Mouse (Mus musculus): ENCODE results near the gene Nfe2l2. TPM values are rescaled to one million over a fixed set of nuclear protein-coding genes. Genes with fewer than 3 reads are reported as not detected.

Gene Nfe2l2
- polyA plus RNA-seq, 1 experiment, result 48.4 TPM

DNA sequence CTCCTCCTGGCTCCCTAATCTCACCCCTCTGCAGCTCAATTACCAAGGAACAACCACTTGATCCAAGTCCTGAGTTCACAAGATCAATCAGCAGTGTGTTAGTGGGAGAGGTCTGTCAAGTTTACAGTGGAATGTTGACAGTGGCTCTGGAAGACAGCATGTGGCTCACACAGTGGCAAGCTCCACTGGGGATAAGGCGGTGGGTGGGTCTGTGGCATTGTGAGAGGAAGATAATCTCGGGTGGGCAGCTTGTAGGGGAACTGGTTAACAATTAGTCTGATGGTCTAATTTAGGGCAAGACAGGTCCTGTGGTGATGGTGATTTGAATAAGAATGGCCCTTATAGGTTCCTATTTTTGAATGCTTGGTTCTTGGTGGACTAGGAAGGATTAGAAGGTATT lies 27.5 kb upstream of the Nfe2l2 start:
- Histone ChIP-seq H3K79me2 (ENCODE audit: control insufficient read depth, insufficient read depth) (no peaks in the 10 kb centered on the region), H3K36me3 (ENCODE audit: control insufficient read depth, insufficient read depth) (no peaks in the 10 kb centered on the region), H3K4me3 (ENCODE audit: insufficient read depth, poor library complexity, severe bottlenecking) (no peak overlapping the region), H3K79me3 (ENCODE audit: low read depth) (no peaks in the 10 kb centered on the region), H3K27me3 (ENCODE audit: control insufficient read depth, insufficient read depth, insufficient read length) (no peaks in the 10 kb centered on the region), H3ac (ENCODE audit: control insufficient read depth, insufficient read length, low read depth) (peak overlapping the region; percentile 19)
- TF ChIP-seq CTCF (IDR thresholded peaks at IDR 0.05; ENCODE audit: control insufficient read depth, insufficient read depth, insufficient read length) (no peak), MYOD1 (IDR thresholded peaks at IDR 0.05; ENCODE audit: control insufficient read depth, insufficient read length, low read depth) (no peak), MYOG (IDR thresholded peaks at IDR 0.05; ENCODE audit: control insufficient read depth, extremely low read depth, insufficient read length) (no peak), USF1 (IDR thresholded peaks at IDR 0.05; ENCODE audit: low read depth) (no peak), MAX (IDR thresholded peaks at IDR 0.05) (no peak), CEBPB (IDR thresholded peaks at IDR 0.05; ENCODE audit: low read depth) (no peak), FOSL1 (IDR thresholded peaks at IDR 0.05; ENCODE audit: insufficient read depth, low read length, poor library complexity, severe bottlenecking) (no peak)

- no peaks in the 10 kb centered on the region for H3K79me3 ChIP-seq (ENCODE audit: low read depth)
- TF ChIP-seq MYOD1 (IDR thresholded peaks at IDR 0.05; ENCODE audit: control insufficient read depth, insufficient read length, low read depth) (peak; percentile 73), FOSL1 (IDR thresholded peaks at IDR 0.05; ENCODE audit: insufficient read depth, low read length, poor library complexity, severe bottlenecking) (peak; percentile 52), CEBPB (IDR thresholded peaks at IDR 0.05; ENCODE audit: low read depth) (no peak)
- no peak overlapping the region for H3K4me3 ChIP-seq (ENCODE audit: insufficient read depth, poor library complexity, severe bottlenecking)
- H3K27me3 ChIP-seq (ENCODE audit: control insufficient read depth, insufficient read depth, insufficient read length), result no peaks in the 10 kb centered on the region
- no peaks in the 10 kb centered on the region for H3K36me3 ChIP-seq (ENCODE audit: control insufficient read depth, insufficient read depth)
- H3K79me2 ChIP-seq (ENCODE audit: control insufficient read depth, insufficient read depth), result no peaks in the 10 kb centered on the region
- no peak overlapping the region for H3ac ChIP-seq (ENCODE audit: control insufficient read depth, insufficient read length, low read depth)
Measured at GRCm38 (mm10) chr2:75731233-75731651, 26.8 kb upstream of the Nfe2l2 start.

GRCm38 (mm10) chr2:75730052-75730451 lies 25.6 kb upstream of the Nfe2l2 start:
- H3K79me3 ChIP-seq (ENCODE audit: low read depth), result no peaks in the 10 kb centered on the region
- H3K27me3 ChIP-seq (ENCODE audit: control insufficient read depth, insufficient read depth, insufficient read length), result no peaks in the 10 kb centered on the region
- H3K79me2 ChIP-seq (ENCODE audit: control insufficient read depth, insufficient read depth), result no peaks in the 10 kb centered on the region
- H3K36me3 ChIP-seq (ENCODE audit: control insufficient read depth, insufficient read depth), result no peaks in the 10 kb centered on the region
- TF ChIP-seq FOSL1 (IDR thresholded peaks at IDR 0.05; ENCODE audit: insufficient read depth, low read length, poor library complexity, severe bottlenecking) (no peak), MAX (IDR thresholded peaks at IDR 0.05) (no peak), CTCF (IDR thresholded peaks at IDR 0.05; ENCODE audit: control insufficient read depth, insufficient read depth, insufficient read length) (no peak), MYOG (IDR thresholded peaks at IDR 0.05; ENCODE audit: control insufficient read depth, extremely low read depth, insufficient read length) (no peak), CEBPB (IDR thresholded peaks at IDR 0.05; ENCODE audit: low read depth) (no peak), MYOD1 (IDR thresholded peaks at IDR 0.05; ENCODE audit: control insufficient read depth, insufficient read length, low read depth) (no peak), USF1 (IDR thresholded peaks at IDR 0.05; ENCODE audit: low read depth) (no peak)
- H3ac ChIP-seq (ENCODE audit: control insufficient read depth, insufficient read length, low read depth), result no peak overlapping the region
- H3K4me3 ChIP-seq (ENCODE audit: insufficient read depth, poor library complexity, severe bottlenecking), result no peak overlapping the region

DNA sequence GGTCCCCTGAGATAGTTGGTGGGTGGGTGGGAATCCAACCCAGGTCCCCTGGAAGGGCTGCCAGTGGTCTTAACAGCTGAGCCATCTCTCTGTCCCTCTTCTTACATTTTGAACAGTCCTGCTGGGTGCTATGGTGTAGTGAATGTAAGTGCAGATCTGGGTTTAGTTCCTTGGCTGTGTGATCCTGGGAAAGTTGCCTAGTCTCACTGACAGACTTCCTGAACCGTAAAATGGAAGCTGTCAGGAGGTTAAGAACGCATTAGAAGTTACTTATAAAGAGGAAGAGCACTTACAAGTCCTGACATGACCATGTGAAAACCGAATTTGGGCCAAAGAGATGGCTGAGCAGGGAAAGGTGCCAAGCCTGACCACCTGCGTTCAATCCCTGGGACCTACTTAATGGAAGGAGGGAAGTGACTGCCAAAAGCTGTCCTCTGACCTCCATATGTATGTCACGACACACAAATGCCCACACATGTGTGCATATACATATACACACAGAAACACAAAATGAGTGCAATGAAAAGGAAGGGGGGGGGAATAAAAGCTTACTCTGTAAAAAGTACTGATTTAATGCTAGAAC lies 20.5 kb upstream of the Nfe2l2 start:
- no peaks in the 10 kb centered on the region for H3K36me3 ChIP-seq (ENCODE audit: control insufficient read depth, insufficient read depth)
- TF ChIP-seq USF1 (IDR thresholded peaks at IDR 0.05; ENCODE audit: low read depth), result no peak
- no peak for TF ChIP-seq MYOD1 (IDR thresholded peaks at IDR 0.05; ENCODE audit: control insufficient read depth, insufficient read length, low read depth)
- no peak for TF ChIP-seq MAX (IDR thresholded peaks at IDR 0.05)
- TF ChIP-seq CEBPB (IDR thresholded peaks at IDR 0.05; ENCODE audit: low read depth), result no peak
- TF ChIP-seq FOSL1 (IDR thresholded peaks at IDR 0.05; ENCODE audit: insufficient read depth, low read length, poor library complexity, severe bottlenecking), result no peak
- no peak for TF ChIP-seq MYOG (IDR thresholded peaks at IDR 0.05; ENCODE audit: control insufficient read depth, extremely low read depth, insufficient read length)
- TF ChIP-seq CTCF (IDR thresholded peaks at IDR 0.05; ENCODE audit: control insufficient read depth, insufficient read depth, insufficient read length), result no peak
- H3K27me3 ChIP-seq (ENCODE audit: control insufficient read depth, insufficient read depth, insufficient read length), result no peaks in the 10 kb centered on the region
- H3K4me3 ChIP-seq (ENCODE audit: insufficient read depth, poor library complexity, severe bottlenecking), result no peak overlapping the region
- H3K79me3 ChIP-seq (ENCODE audit: low read depth), result no peaks in the 10 kb centered on the region
- no peak overlapping the region for H3ac ChIP-seq (ENCODE audit: control insufficient read depth, insufficient read length, low read depth)
- no peaks in the 10 kb centered on the region for H3K79me2 ChIP-seq (ENCODE audit: control insufficient read depth, insufficient read depth)

- Histone ChIP-seq H3K79me2 (ENCODE audit: control insufficient read depth, insufficient read depth) (no peaks in the 10 kb centered on the region), H3K27me3 (ENCODE audit: control insufficient read depth, insufficient read depth, insufficient read length) (no peaks in the 10 kb centered on the region), H3K36me3 (ENCODE audit: control insufficient read depth, insufficient read depth) (no peaks in the 10 kb centered on the region), H3K79me3 (ENCODE audit: low read depth) (no peaks in the 10 kb centered on the region), H3K4me3 (ENCODE audit: insufficient read depth, poor library complexity, severe bottlenecking) (no peak overlapping the region), H3ac (ENCODE audit: control insufficient read depth, insufficient read length, low read depth) (no peak overlapping the region)
- TF ChIP-seq USF1 (IDR thresholded peaks at IDR 0.05; ENCODE audit: low read depth), result no peak
- no peak for TF ChIP-seq MYOD1 (IDR thresholded peaks at IDR 0.05; ENCODE audit: control insufficient read depth, insufficient read length, low read depth)
- TF ChIP-seq MYOG (IDR thresholded peaks at IDR 0.05; ENCODE audit: control insufficient read depth, extremely low read depth, insufficient read length), result no peak
- TF ChIP-seq CEBPB (IDR thresholded peaks at IDR 0.05; ENCODE audit: low read depth), result no peak
- TF ChIP-seq FOSL1 (IDR thresholded peaks at IDR 0.05; ENCODE audit: insufficient read depth, low read length, poor library complexity, severe bottlenecking), result no peak
- no peak for TF ChIP-seq CTCF (IDR thresholded peaks at IDR 0.05; ENCODE audit: control insufficient read depth, insufficient read depth, insufficient read length)
- no peak for TF ChIP-seq MAX (IDR thresholded peaks at IDR 0.05)
Measured at GRCm38 (mm10) chr2:75723481-75723880, 19.0 kb upstream of the Nfe2l2 start.

DNA sequence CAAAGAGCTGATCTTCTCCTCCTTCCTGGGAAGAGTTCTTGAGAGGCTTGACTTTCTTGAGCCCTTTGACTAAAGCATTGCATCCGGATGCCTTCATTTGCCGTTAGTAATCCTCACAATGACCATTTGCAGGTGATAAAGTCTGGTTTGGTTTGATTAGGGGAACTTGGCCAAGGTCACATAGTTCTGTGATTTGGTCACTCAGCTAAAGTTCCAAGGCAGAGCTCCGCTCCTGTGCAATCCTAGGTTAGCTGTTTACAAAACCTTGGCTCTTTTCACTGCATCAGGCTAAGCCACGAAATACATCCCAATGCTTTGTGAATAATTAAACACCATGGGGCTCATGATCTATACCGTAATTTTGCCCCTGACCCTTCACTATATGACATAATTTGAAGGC lies 18.5 kb upstream of the Nfe2l2 start:
- Histone ChIP-seq H3K36me3 (ENCODE audit: control insufficient read depth, insufficient read depth) (no peaks in the 10 kb centered on the region), H3ac (ENCODE audit: control insufficient read depth, insufficient read length, low read depth) (no peak overlapping the region), H3K79me3 (ENCODE audit: low read depth) (no peaks in the 10 kb centered on the region), H3K27me3 (ENCODE audit: control insufficient read depth, insufficient read depth, insufficient read length) (no peaks in the 10 kb centered on the region), H3K79me2 (ENCODE audit: control insufficient read depth, insufficient read depth) (no peaks in the 10 kb centered on the region), H3K4me3 (ENCODE audit: insufficient read depth, poor library complexity, severe bottlenecking) (no peak overlapping the region)
- no peak for TF ChIP-seq MYOG (IDR thresholded peaks at IDR 0.05; ENCODE audit: control insufficient read depth, extremely low read depth, insufficient read length)
- no peak for TF ChIP-seq MAX (IDR thresholded peaks at IDR 0.05)
- no peak for TF ChIP-seq CEBPB (IDR thresholded peaks at IDR 0.05; ENCODE audit: low read depth)
- TF ChIP-seq CTCF (IDR thresholded peaks at IDR 0.05; ENCODE audit: control insufficient read depth, insufficient read depth, insufficient read length), result no peak
- TF ChIP-seq USF1 (IDR thresholded peaks at IDR 0.05; ENCODE audit: low read depth), result no peak
- no peak for TF ChIP-seq FOSL1 (IDR thresholded peaks at IDR 0.05; ENCODE audit: insufficient read depth, low read length, poor library complexity, severe bottlenecking)
- no peak for TF ChIP-seq MYOD1 (IDR thresholded peaks at IDR 0.05; ENCODE audit: control insufficient read depth, insufficient read length, low read depth)
